Comparison of ENCODE assay signal across 7 mouse cellular contexts in genomic region chr3:87885281-87886003, GRCm38 (mm10). TPM values are rescaled to one million over a fixed set of nuclear protein-coding genes. Genes with fewer than 3 reads are reported as not detected.
A peak's percentile ranks its signal among the peaks of the same experiment; 100 is the strongest.
DNase-seq lines count a peak whose midpoint lies in the region; ATAC-seq lines count a peak whose summit lies in the region.

Prcc (minus strand) TSS chr3:87885608.

- H3K9me3 ChIP-seq in embryonic facial prominence, embryonic 12.5 days = no peaks in the 10 kb centered on the region
- H3K9me3 ChIP-seq in limb, embryonic 11.5 days (ENCODE audit: control insufficient read depth, low read length) = no peaks in the 10 kb centered on the region
- no peaks in the 10 kb centered on the region for H3K9me3 ChIP-seq in midbrain, embryonic 14.5 days (ENCODE audit: control insufficient read depth, low read length)

- peaks cover 5% of the 10 kb centered on the region for H3K36me3 ChIP-seq in embryonic facial prominence, embryonic 12.5 days
- H3K36me3 ChIP-seq in limb, embryonic 11.5 days (ENCODE audit: control insufficient read depth, insufficient read depth, low read length) = no peaks in the 10 kb centered on the region; the same call in 1 of the 2 replicates
- H3K36me3 ChIP-seq in midbrain, embryonic 14.5 days (ENCODE audit: control insufficient read depth, insufficient read depth, low read length) = peaks cover 4% of the 10 kb centered on the region

- peaks cover 13% of the 10 kb centered on the region for H3K4me1 ChIP-seq in embryonic facial prominence, embryonic 12.5 days
- peaks cover 9% of the 10 kb centered on the region for H3K4me1 ChIP-seq in limb, embryonic 11.5 days (ENCODE audit: control insufficient read depth, insufficient read depth, low read length)
- peaks cover 18% of the 10 kb centered on the region for H3K4me1 ChIP-seq in midbrain, embryonic 14.5 days (ENCODE audit: control insufficient read depth, insufficient read depth, low read length)

- DNase-seq in adrenal gland, postnatal 25 days = peak; percentile 73
- peak; percentile 100 for DNase-seq in heart, adult 11 months
- peak; percentile 92 for DNase-seq in kidney, adult 18-20 months
- DNase-seq in limb, embryonic 11.5 days (ENCODE audit: low spot score) = peak; percentile 88
- peak; percentile 97 for DNase-seq in midbrain, embryonic 14.5 days
- DNase-seq in spleen, adult 18-20 months = peak; percentile 77 to 84

- peak within 1 kb of the TSS; percentile 98 for H3K9ac ChIP-seq in embryonic facial prominence, embryonic 12.5 days
- peak within 1 kb of the TSS; percentile 86 for H3K9ac ChIP-seq in limb, embryonic 11.5 days (ENCODE audit: low read length)
- H3K9ac ChIP-seq in midbrain, embryonic 14.5 days (replicated peaks; ENCODE audit: low read length) = peak within 1 kb of the TSS; percentile 86

- H3K27me3 ChIP-seq in embryonic facial prominence, embryonic 12.5 days = no peaks in the 10 kb centered on the region
- no peaks in the 10 kb centered on the region for H3K27me3 ChIP-seq in limb, embryonic 11.5 days (ENCODE audit: control insufficient read depth, insufficient read depth, low read length)
- H3K27me3 ChIP-seq in midbrain, embryonic 14.5 days (ENCODE audit: control insufficient read depth, insufficient read depth, low read length) = no peaks in the 10 kb centered on the region

- H3K4me2 ChIP-seq in embryonic facial prominence, embryonic 12.5 days (replicated peaks) = peak within 1 kb of the TSS; percentile 83
- H3K4me2 ChIP-seq in limb, embryonic 11.5 days (ENCODE audit: low read depth, severe bottlenecking) = peak within 1 kb of the TSS; percentile 86
- peak within 1 kb of the TSS; percentile 93 for H3K4me2 ChIP-seq in midbrain, embryonic 14.5 days (ENCODE audit: low read length)

- ATAC-seq in embryonic facial prominence, embryonic 12.5 days (ENCODE audit: insufficient number of reproducible peaks, insufficient read depth, low FRiP score, low TSS enrichment) = peak; percentile 97
- peak; percentile 97 for ATAC-seq in limb, embryonic 11.5 days (ENCODE audit: insufficient number of reproducible peaks, low FRiP score, low TSS enrichment, low read depth)
- ATAC-seq in midbrain, embryonic 14.5 days (ENCODE audit: low FRiP score, low TSS enrichment) = peak; percentile 97

- under 1% methylated on average over 33 of the region's 33 CpGs for WGBS in embryonic facial prominence, embryonic 12.5 days
- WGBS in limb, embryonic 11.5 days = 0% methylated on average over 33 of the region's 33 CpGs
- WGBS in midbrain, embryonic 14.5 days = under 1% methylated on average over 33 of the region's 33 CpGs

- peak within 1 kb of the TSS; percentile 91 for H3K27ac ChIP-seq in embryonic facial prominence, embryonic 12.5 days
- peak within 1 kb of the TSS; percentile 87 for H3K27ac ChIP-seq in limb, embryonic 11.5 days (replicated peaks; ENCODE audit: low read depth, low read length)
- peak within 1 kb of the TSS; percentile 82 for H3K27ac ChIP-seq in midbrain, embryonic 14.5 days (replicated peaks; ENCODE audit: low read depth, low read length)

- peak within 1 kb of the TSS; percentile 100 for H3K4me3 ChIP-seq in embryonic facial prominence, embryonic 12.5 days
- H3K4me3 ChIP-seq in limb, embryonic 11.5 days (ENCODE audit: low read depth, low read length) = peak within 1 kb of the TSS; percentile 92
- peak within 1 kb of the TSS; percentile 91 for H3K4me3 ChIP-seq in midbrain, embryonic 14.5 days (replicated peaks; ENCODE audit: low read depth, low read length)

RNA-seq across cellular contexts. Expression of gene Prcc, which starts in this region (rescaled TPM):
- total RNA-seq in adrenal gland, postnatal 25 days (2021) = 55.3 and 56.1 TPM in 2 replicates
- polyA plus RNA-seq in embryonic facial prominence, embryonic 12.5 days (2016; fragmentation: Nextera tagmentation; extraction: Ambion mirVana) = 15.5 and 16.0 TPM in 2 replicates
- 24.1 and 24.4 TPM in 2 replicates for polyA plus RNA-seq in limb, embryonic 11.5 days (2014; fragmentation: Nextera tagmentation; extraction: Ambion mirVana)
- polyA plus RNA-seq in midbrain, embryonic 14.5 days (2014; fragmentation: Nextera tagmentation; extraction: Ambion mirVana) = 17.4 and 22.5 TPM in 2 replicates

Comparison
In these comparisons a context has a peak if more than half of its experiments do, and no peak if none do; other contexts are left out.
1. Peak in every context shown above with its lines: DNase-seq, ATAC-seq, H3K4me3 ChIP-seq and H3K27ac ChIP-seq.